Mouse (Mus musculus): Measurements from ENCODE around the gene Nfkb2.

DNA sequence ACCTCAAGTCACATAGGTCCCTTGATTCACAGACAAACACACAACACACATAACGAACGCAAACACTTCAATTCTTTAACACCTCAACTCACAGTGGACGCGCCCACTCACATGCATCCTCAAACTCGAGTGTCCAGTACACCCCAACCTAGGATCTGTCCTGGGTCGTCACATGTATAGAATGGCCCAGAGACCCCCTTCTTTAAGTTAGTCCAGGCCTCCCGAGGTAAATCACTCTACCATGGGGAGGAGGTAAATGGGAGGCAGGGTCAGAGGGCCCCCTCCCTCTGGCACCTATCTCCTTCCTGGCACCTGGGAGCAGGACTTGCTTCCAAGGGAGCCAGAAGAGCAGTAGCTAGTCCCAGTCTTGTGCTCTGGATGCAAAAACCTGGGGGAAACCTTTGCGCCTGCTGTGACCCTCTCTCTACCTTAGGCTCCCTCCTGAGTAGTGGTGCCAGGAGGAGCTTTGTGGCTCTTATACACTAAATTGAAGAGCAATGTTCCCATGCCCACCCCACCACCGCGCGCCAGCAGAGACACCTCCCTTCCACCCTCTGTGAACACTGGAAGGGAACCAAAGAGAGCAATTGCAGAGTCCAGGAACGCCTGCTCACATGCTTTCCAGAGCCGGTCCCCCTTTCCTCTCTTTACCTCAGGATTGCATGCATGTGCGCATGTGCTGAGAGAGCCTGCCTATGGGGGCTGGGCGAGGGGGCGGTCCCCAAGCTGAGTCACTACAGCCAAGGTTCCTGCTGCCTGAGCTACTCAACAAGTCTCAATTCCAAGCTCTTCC lies 14.7 kb downstream of the Nfkb2 start:
- TF ChIP-seq POLR2A (IDR thresholded peaks at IDR 0.05; ENCODE audit: borderline replicate concordance, insufficient read depth, low read length): no peak
- no peak for TF ChIP-seq CTCF (IDR thresholded peaks at IDR 0.05; ENCODE audit: borderline replicate concordance, insufficient read depth, low read depth, low read length)
